Mouse (Mus musculus) ES-E14 (cell line): ENCODE results near the gene Phactr2. TPM values are rescaled to one million over a fixed set of nuclear protein-coding genes. Genes with fewer than 3 reads are reported as not detected.

ENCODE experiments used
- DNase-seq: peaks from one replicate; pipeline ENCODE4 v3.0.0-alpha.2; 2013; ENCODE audit warnings: low read depth, low spot score
- H3K27ac ChIP-seq: 2 replicates; pipeline ENCODE4 v1.5.1; 2012; ENCODE audit warnings: low read depth, mild to moderate bottlenecking, low read length, moderate library complexity, mixed read lengths; ENCODE audit not compliant: poor library complexity, insufficient read depth, severe bottlenecking
- H3K36me3 ChIP-seq: 2 replicates; pipeline ENCODE4 v1.6.1; 2012; ENCODE audit warnings: mild to moderate bottlenecking, low read length, moderate library complexity, mixed read lengths; ENCODE audit not compliant: control insufficient read depth, poor library complexity, insufficient read depth, severe bottlenecking
- H3K4me1 ChIP-seq, 2 experiments: fragments of 150-350 bp in 1 of 2; sonication (generic) in 1 of 2; 2 replicates each; pipeline ENCODE4 v1.6.1; 2012; ENCODE audit warnings: low read length in 2 of 2, mild to moderate bottlenecking in 1 of 2, mixed read lengths in 1 of 2; ENCODE audit not compliant: control insufficient read depth in 2 of 2, insufficient read depth in 2 of 2, poor library complexity in 1 of 2
- H3K4me3 ChIP-seq, 2 experiments: fragments of 150-350 bp in 1 of 2; sonication (generic) in 1 of 2; 2 replicates each; pipeline ENCODE4 v1.5.1; 2012; ENCODE audit warnings: low read length in 2 of 2, low read depth in 1 of 2, mild to moderate bottlenecking in 1 of 2, mixed read lengths in 1 of 2; ENCODE audit not compliant: insufficient read depth in 1 of 2, poor library complexity in 1 of 2, severe bottlenecking in 1 of 2
- H3K9ac ChIP-seq: 2 replicates; pipeline ENCODE4 v1.6.1; 2012; ENCODE audit warnings: low read depth, mild to moderate bottlenecking, low read length, mixed read lengths; ENCODE audit not compliant: poor library complexity, insufficient read depth, severe bottlenecking
- H3K9me3 ChIP-seq: fragments of 150-350 bp; sonication (generic); 2 replicates; pipeline ENCODE4 v1.6.1; 2012; ENCODE audit warnings: low read depth, mild to moderate bottlenecking, low read length; ENCODE audit not compliant: control insufficient read depth, insufficient read depth
- CHD2 ChIP-seq: IDR thresholded peaks from 2 replicates; pipeline ENCODE4 v1.6.1; 2014; ENCODE audit warnings: mild to moderate bottlenecking, low read depth, low read length, inconsistent platforms
- HCFC1 ChIP-seq: IDR thresholded peaks from 2 replicates; pipeline ENCODE4 v1.6.1; 2012; ENCODE audit warnings: low read length, inconsistent platforms, borderline replicate concordance; ENCODE audit not compliant: insufficient read depth
- MAFK ChIP-seq: IDR thresholded peaks from 2 replicates; pipeline ENCODE4 v1.6.1; 2014; ENCODE audit warnings: mild to moderate bottlenecking, low read depth, low read length, inconsistent platforms; ENCODE audit not compliant: insufficient read depth
- ZC3H11A ChIP-seq: IDR thresholded peaks from 2 replicates; pipeline ENCODE4 v1.6.1; 2012; ENCODE audit warnings: low read depth, mild to moderate bottlenecking, inconsistent platforms, low read length, borderline replicate concordance
- ZNF384 ChIP-seq: IDR thresholded peaks from 2 replicates; pipeline ENCODE4 v1.6.1; 2012; ENCODE audit warnings: low read depth, low read length, inconsistent platforms
- in situ Hi-C, 2 experiments: fragments of 600-800 bp; cut with MboI; formaldehyde crosslinking; loops; one replicate each; pipeline ENCODE4 v1.15.1; 2025; ENCODE audit warnings: low sequenced_read_pairs in 2 of 2, inconsistent platforms in 1 of 2; ENCODE audit not compliant: unreplicated experiment in 2 of 2
- total RNA-seq: library from RNA; depleted of rRNA; stranded (reverse); fragments of 300-350 nt; gene quantifications from 2 replicates; pipeline ENCODE4 v1.2.3, GENCODE M21; 2012

Phactr2 gene
- total RNA-seq, 1 experiment, result 2.2 TPM

- in situ Hi-C loops, result no loop called here
- Histone ChIP-seq H3K27ac (no peak overlapping the region), H3K9ac (no peak overlapping the region), H3K9me3 (no peaks in the 10 kb centered on the region), H3K36me3 (no peaks in the 10 kb centered on the region), H3K4me1 (no peaks in the 10 kb centered on the region), H3K4me3 (no peak overlapping the region)
- no peak for TF ChIP-seq HCFC1
- no peak for TF ChIP-seq ZC3H11A
- TF ChIP-seq CHD2, result no peak
- no peak for TF ChIP-seq ZNF384
- no peak for TF ChIP-seq MAFK
- no peak for DNase-seq
These were observed 203.1 kb downstream of the Phactr2 start for GRCm38 (mm10) chr10:13271099-13271498.

GRCm38 (mm10) chr10:13270270-13270669 lies 203.9 kb downstream of the Phactr2 start:
- H3K36me3 ChIP-seq, result no peaks in the 10 kb centered on the region
- H3K4me1 ChIP-seq, result no peaks in the 10 kb centered on the region
- H3K4me3 ChIP-seq, result no peak overlapping the region
- no peak overlapping the region for H3K27ac ChIP-seq
- no peaks in the 10 kb centered on the region for H3K9me3 ChIP-seq
- TF ChIP-seq MAFK, result no peak
- no peak for TF ChIP-seq ZC3H11A
- TF ChIP-seq ZNF384, result no peak
- no peak for TF ChIP-seq CHD2
- TF ChIP-seq HCFC1, result no peak
- H3K9ac ChIP-seq, result no peak overlapping the region
- in situ Hi-C loops, result no loop called here
- DNase-seq, result no peak

GRCm38 (mm10) chr10:13259251-13259650 lies 215.0 kb downstream of the Phactr2 start:
- no peak for DNase-seq
- in situ Hi-C loops, result no loop called here
- no peak overlapping the region for H3K4me3 ChIP-seq
- no peaks in the 10 kb centered on the region for H3K9me3 ChIP-seq
- no peak overlapping the region for H3K27ac ChIP-seq
- no peak for TF ChIP-seq HCFC1
- no peak for TF ChIP-seq ZNF384
- TF ChIP-seq MAFK, result no peak
- TF ChIP-seq CHD2, result no peak
- no peak for TF ChIP-seq ZC3H11A
- H3K9ac ChIP-seq, result no peak overlapping the region
- H3K36me3 ChIP-seq, result no peaks in the 10 kb centered on the region
- no peaks in the 10 kb centered on the region for H3K4me1 ChIP-seq

DNA sequence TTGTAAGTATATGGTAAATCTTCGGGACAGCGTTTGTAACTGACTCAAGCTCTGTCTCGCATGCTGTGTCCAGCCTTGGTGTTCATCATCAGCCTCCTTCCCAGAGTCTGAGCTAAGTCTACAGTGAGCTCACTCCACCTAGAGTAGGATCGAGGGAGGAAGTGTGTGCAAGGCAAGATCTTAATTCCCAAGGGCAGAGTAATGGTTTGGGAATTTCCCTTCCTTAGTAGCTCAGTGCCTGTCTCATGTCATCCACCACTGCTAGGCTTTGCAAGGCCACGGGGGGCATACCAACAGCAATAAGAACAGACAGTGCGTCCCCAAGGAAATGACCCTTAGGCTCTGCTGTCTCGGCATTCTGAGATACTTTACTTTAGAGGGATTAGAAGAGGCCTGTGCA lies 218.0 kb downstream of the Phactr2 start:
- DNase-seq, result no peak
- no peak overlapping the region for H3K9ac ChIP-seq
- H3K4me1 ChIP-seq, result no peaks in the 10 kb centered on the region
- H3K27ac ChIP-seq, result no peak overlapping the region
- no peaks in the 10 kb centered on the region for H3K36me3 ChIP-seq
- TF ChIP-seq CHD2, result no peak
- TF ChIP-seq MAFK, result no peak
- TF ChIP-seq ZNF384, result no peak
- no peak for TF ChIP-seq HCFC1
- no peak for TF ChIP-seq ZC3H11A
- in situ Hi-C loops, result no loop called here
- no peaks in the 10 kb centered on the region for H3K9me3 ChIP-seq
- no peak overlapping the region for H3K4me3 ChIP-seq

GRCm38 (mm10) chr10:13250280-13250679 lies 223.9 kb downstream of the Phactr2 start:
- Histone ChIP-seq H3K4me1 (no peaks in the 10 kb centered on the region), H3K4me3 (no peak overlapping the region), H3K9ac (no peak overlapping the region), H3K9me3 (no peaks in the 10 kb centered on the region), H3K36me3 (no peaks in the 10 kb centered on the region), H3K27ac (no peak overlapping the region)
- DNase-seq, result no peak
- no peak for TF ChIP-seq ZNF384
- no peak for TF ChIP-seq CHD2
- no peak for TF ChIP-seq MAFK
- TF ChIP-seq HCFC1, result no peak
- no peak for TF ChIP-seq ZC3H11A
- in situ Hi-C loops, result no loop called here
